Mouse (Mus musculus): Measurements from ENCODE around the gene Srarp.

Srarp gene

DNA sequence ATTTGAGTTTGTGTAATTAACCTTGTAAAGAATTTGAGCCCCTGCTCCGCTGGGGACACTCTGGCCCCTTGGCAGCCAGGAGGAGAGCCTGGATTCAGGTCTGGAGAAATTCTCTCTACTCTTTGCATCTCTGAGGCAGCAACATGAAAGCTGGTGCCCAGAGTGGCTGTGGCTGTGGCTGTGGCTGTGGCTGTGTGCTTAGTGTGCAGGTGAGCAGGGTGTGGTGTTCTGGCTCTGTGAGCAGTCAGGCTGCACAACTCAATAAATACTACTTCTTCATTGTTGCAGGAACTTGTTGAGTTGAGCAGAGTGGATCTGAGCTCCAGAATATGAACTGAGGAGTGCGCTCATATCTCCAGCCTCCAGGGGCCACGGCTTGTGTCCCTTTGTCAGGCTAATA lies 23.0 kb upstream of the Srarp start:
- in situ Hi-C loops (cut with MboI; ENCODE audit: unreplicated experiment in 2 of 2): no loop called here

DNA sequence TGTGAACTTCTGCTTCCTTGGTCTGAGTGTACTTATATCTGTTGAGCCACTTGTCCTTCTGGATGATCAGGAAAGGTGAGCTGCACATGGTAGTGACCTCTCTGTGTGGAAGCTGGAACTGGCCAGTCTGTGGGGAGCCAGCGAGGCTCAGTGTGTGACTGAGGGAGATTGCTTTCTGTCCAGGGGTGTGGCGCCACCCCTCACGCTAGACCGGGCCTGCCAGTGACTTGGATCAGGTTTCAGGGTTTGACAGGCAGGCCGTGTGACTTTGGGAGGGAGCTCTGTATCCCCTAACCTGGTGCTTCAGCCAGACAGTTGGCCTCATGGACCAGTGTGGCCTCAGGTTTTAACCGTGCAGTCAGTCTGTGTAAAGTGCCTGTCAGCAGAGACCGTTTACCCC lies 22.3 kb upstream of the Srarp start:
- in situ Hi-C loops (cut with MboI; ENCODE audit: unreplicated experiment in 2 of 2): no loop called here

DNA sequence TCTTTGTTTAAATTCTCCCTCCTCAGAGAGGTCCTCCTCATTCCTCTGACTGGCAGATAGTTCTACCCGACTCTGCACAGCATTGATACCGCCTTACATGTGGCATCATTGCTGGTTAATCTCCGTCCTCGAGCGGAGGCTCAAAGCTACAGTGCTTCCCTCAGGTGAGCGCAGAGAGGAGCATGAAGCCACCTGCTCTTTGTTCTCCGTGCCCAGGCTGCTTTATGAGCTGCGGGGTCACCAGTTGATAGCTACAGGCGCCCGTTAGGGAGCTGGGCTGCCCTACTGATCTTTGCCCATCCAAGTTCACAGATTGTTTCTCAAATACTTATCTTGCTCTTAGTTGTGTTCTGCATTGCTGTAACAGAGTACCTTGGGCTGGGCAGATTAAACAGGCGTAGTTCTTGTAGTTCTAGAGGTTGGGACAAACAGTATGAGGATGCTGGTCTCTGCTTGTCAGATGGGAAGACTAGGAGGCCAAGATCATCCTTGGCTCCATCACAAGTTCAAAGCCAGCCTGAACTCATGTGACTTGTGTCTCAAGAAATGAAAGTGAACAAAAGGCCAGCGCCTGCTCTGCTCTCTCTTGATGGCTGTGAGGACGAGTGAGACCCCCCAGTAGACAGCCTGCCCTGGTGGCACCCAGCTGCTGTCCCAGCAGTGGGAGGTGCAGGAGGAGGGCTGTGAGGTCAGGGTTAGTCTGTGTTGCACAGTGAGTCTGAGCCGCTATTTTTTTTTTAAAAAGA lies 20.5 kb upstream of the Srarp start:
- in situ Hi-C loops (cut with MboI; ENCODE audit: unreplicated experiment in 2 of 2): no loop called here

DNA sequence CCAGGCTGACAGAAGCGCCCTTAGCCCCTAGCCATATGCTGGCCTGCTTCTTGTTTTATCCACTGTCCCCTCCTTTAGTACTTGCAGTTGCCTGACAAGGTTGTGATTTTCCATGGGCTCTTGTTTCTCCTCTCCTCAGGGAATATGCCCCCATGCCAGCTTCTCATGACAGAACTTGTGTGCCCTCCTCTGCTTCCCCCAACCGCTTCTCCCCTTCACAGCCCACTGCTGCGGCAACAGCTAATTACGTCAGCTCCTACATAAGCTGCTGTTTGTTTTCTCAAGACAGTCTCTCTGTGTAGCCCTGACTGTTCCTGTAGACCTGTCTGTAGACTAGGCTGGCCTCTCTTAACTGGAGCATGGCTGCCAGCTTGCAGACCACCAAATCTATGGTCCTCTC lies 19.6 kb upstream of the Srarp start:
- in situ Hi-C loops (cut with MboI; ENCODE audit: unreplicated experiment in 2 of 2): no loop called here

DNA sequence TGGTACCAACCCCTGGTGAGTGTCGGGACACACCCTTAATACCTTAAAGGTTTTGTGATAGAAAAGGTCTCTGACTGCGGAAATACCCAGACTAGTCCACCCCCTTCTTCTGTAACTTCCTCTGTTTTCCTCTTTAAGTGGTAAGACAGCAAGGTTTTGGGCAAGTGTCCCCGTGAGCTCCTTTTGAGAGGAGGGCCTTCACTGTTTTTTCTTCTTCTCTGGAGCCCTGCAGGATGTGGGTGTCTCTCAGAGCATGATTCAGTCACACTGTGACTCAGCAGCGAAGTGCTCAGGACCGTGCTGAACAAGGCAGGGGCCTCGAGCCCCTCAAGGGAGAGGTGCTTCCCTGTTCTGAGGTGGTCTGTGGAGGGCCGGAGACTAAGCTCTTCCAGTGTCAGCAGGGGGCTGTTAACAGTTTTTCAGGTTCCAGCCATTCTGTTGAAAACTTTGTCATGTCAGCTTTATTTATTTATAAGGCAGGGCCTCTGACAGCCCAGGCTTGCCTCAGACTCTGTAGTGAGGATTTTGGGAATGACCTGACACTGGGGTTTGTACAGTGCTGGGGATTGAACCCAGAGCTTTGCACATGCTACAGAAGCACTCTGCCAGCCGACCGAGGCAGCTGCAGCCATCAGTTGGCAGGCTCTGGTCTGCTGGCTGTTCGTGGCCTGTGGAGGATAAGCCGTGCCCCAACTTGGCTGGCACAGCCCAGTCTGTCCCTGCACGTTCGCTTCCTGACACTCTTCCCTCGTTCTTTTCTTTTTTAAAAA lies 18.9 kb upstream of the Srarp start:
- in situ Hi-C loops (cut with MboI; ENCODE audit: unreplicated experiment in 2 of 2): no loop called here

DNA sequence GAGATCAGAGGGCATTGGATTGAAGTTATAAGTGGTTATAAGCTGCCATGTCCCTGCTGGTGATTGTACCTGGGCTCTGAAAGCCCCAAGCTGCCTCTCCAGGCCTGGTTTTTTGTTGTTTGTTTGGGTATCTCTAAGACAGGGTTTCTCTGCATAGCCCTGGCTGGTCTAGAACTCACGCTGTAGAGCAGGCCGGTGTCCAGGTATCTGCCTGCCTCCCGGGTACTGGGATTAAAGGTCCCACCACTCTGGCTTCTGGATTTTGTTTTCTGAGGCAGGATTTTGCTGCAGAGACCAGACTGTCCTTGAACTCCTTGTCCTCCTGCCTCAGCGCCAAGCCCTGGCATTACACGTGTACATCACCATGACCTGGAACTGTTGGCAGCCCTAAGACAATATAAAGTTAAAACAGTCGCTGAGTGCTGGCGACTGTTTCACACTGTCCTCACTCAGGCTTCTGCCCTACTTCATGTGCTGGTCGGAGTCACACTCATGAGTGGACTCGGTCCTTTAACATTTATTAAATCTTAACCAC lies 16.1 kb upstream of the Srarp start:
- in situ Hi-C loops (cut with MboI; ENCODE audit: unreplicated experiment in 2 of 2): no loop called here

DNA sequence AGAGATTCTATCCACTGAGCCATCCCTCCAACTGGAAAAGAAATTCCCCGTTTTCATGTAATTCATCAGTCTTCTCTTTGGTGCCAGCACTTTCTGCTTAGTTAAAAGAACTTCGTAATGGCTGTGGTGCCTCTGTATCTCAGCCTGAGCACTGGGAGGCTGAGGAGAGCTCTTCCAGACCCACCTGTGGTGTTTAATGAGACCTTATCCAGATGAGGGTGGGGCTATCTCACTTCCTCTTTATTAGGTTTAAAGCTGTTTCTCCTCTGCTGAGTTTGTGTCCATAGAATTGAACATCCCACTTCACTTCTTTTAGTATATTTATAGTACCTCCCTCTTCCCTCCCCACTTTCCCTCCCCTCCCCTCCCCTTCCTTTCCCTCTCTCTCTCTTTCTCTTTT lies 15.3 kb upstream of the Srarp start:
- in situ Hi-C loops (cut with MboI; ENCODE audit: unreplicated experiment in 2 of 2): no loop called here

DNA sequence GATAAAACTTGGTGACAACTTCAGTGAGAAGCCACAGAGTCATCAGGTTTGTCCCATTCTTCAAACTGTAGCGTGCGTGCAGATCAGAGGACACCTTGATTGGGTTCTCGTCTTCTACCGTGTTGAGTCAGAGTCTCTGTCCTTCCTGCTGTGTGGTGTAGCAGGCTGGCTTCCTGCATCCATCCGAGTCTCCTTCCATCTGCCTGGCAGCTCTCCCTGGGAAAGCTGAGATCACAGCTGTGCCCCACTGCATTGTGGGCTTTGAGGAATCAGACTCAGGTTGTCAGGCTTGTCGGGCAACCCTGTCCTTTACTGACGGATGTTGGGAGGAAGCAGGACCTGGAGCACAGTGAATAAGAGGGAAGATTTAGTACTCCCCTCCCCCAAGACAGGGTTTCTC lies 10.3 kb upstream of the Srarp start:
- in situ Hi-C loops (cut with MboI; ENCODE audit: unreplicated experiment in 2 of 2): loop anchor here (25.0 kb wide), 3 partner anchors 341 to 1966 kb away; partner anchors contain the start of genes Casp9 (in 1 of the 2), Dnajc16 (in 1 of the 2) and Pramef8 (in 1 of the 2)

DNA sequence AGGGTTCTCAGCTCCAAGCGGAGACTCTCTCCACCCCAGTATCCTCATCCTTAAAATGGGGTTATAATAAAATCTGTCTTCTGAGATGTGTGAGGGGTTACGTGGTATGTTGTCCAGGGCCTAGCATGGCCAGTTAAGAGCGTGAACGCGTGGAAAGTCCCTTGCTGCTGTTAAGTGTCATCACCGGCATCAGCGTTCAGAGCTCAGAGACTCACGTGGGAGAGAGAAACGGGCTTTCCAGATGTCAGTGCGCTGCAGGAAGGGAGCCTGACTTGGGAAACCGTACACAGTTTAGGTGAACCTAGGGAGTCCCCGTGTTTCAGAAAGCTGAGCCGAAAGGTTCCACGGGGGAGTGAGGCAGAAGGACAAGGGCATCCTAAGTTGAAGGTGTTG lies 9.4 kb upstream of the Srarp start:
- in situ Hi-C loops (cut with MboI; ENCODE audit: unreplicated experiment in 2 of 2): loop anchor here (25.0 kb wide), 3 partner anchors 342 to 1967 kb away; partner anchors contain the start of genes Casp9 (in 1 of the 2), Dnajc16 (in 1 of the 2) and Pramef8 (in 1 of the 2)

DNA sequence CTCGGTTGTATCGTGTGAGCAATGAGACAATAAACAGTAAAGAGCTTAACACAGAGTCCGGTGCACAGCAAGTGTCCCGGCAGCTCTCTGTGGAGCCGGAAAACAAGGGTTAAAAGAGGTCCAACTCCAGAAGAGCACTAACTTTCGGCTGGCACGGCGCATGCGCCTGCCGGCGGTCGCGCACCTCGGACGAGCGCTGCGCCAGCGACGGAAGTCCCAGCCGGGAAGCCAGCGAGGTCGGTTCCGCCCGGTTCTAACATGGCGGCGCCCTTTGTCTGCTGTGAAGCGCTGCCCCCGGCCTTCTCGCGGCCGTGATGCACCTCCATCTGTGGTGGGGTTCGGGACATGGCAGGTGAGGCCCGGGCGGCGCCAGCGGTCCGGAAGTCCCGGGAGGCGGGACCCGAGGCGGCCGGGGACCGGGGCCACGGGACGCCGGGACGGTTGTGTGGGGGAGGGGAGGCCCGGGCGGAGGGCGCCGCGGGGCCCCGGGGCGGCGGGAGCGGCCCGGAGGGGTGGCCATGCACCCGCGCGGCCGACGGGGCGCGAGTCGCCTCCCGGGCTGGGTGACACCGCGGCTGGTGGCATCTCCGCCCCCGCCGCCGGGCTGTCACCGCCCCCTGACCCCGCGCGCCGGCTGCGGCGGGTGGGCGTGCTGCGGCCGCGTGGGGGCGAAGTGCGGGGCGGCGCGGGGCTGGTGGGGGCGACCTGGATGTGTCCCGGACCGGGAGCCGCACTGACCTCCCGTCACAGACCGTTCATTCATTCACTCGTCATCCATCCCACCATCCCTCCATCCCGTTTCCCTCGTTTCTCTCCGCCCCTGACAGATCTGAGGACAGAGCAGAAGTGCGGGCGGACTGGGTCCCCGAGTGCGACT lies 8.8 kb upstream of the Srarp start, which contains the start of gene Zbtb17:
Zbtb17 (plus strand) TSS at position 204 of the 877 bp plus-strand sequence.
- in situ Hi-C loops (cut with MboI; ENCODE audit: unreplicated experiment in 2 of 2): loop anchor here (25.0 kb wide), 3 partner anchors 343 to 1968 kb away; partner anchors contain the start of genes Casp9 (in 1 of the 2), Dnajc16 (in 1 of the 2) and Pramef8 (in 1 of the 2)

DNA sequence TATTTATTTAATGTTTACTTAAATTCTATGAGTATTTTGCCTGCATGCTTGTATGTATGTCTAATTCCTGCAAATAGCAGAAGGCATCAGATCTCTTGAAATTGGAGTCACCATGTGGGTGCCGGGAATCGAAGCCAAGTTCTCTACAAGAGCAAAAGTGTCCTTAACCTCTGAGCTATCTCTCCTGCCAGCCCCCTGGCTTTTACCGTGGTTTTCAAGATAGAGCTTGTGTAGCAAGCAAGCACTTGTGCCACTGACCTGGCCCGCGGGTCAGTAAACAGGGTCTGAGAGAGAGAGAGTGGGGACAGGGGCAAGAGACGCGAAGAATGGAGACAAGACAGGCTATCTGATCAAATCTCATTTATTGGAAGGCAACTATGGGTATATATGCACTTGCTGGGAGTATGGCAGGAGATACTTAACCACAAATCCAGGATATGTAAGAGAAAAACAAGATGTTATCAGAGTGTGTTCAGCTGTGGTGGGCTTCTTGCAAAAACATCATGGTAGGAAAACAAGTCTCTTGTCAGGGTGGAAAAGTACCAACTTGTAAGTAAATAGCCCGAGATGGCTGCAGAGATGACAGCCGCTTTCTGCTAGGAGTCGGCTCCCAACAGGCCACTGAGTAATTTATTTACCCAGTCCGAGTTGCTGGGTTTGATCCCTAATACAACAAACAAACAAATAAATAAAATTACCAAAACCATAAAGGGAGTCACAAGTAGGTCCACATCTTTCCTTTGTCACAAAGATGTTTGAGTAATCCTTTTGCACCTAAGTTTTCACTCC lies 7.9 kb upstream of the Srarp start:
- in situ Hi-C loops (cut with MboI; ENCODE audit: unreplicated experiment in 2 of 2): loop anchor here (25.0 kb wide), 3 partner anchors 343 to 1968 kb away; partner anchors contain the start of genes Casp9 (in 1 of the 2), Dnajc16 (in 1 of the 2) and Pramef8 (in 1 of the 2)

DNA sequence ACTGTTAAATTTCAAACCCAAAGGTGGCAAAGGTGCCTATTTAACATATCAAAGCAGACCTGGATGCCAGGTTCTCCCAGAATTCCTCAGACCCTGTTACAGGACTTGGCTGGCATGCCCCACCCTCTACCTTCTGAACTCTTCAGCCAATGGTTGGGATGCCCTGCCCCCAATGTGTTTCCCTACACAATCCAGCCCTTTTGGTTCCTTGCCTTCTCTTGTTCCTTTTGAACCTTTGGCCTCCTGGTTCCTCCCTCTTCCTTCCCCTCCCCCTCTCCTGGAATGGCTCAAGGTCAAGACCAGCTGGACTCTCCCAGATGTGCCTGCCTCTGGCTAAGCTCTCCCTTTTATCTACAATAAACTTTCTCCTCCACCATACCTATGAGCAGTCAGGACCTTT lies 5.0 kb upstream of the Srarp start:
- in situ Hi-C loops (cut with MboI; ENCODE audit: unreplicated experiment in 2 of 2): loop anchor here (25.0 kb wide), 3 partner anchors 346 to 1971 kb away; partner anchors contain the start of genes Casp9 (in 1 of the 2), Dnajc16 (in 1 of the 2) and Pramef8 (in 1 of the 2)

DNA sequence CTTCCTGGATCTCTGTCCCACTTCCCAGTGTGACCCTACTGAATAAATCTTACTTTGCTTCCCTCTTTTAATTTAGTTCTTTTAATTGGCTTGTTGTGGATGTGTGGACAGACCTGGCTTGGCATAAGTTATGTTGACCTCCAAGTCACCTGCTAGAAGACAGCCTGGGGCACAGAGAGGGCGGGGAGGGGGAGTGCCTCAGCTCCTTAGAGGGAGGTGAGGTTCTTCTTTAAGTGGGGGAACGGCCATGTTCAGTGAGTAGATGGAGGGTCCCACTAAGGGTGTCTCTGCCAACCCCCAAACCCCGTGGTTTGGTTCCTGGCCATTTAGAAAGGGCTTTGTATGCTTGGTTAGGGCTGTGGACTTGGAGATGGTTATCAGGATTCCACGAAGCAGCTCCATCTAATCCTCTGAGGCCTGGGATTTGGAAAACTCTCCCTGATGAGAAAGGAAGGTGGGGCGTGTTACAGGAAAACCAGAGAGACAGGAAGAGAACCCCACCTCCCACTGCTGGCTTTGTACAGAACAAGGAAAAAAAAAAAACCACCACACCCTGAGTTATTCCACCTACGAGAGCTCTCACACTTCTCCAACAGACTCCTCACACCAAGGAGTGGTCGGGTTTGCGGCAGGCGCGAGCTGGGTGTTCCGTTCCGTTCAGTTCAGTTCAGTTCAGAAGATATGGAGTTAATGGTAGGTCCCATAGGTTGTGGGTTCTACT lies 3.3 kb upstream of the Srarp start:
- in situ Hi-C loops (cut with MboI; ENCODE audit: unreplicated experiment in 2 of 2): loop anchor here (25.0 kb wide), 3 partner anchors 348 to 1973 kb away; partner anchors contain the start of genes Casp9 (in 1 of the 2), Dnajc16 (in 1 of the 2) and Pramef8 (in 1 of the 2)

DNA sequence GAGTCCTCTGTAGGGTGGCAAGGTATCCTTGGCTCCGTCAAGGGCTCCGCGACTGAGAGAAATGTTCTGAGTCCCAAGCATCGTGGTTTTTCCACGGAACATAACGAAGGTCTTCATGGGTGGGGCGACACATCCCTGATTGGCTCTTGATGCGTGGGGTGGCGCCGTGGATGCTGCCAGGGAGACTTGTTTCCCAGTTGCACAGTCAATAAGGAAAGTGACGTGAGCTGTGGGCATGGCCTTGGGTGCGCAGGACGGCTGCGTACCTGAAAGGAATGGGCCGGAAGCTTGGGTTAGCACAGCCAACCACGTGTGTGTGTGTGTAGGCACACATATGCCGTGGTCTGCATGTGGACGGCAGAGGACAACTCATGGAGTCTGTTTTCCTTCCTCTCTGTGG lies 2.7 kb downstream of the Srarp start:
- in situ Hi-C loops (cut with MboI; ENCODE audit: unreplicated experiment in 2 of 2): loop anchor here (5.0 to 25.0 kb wide), 4 partner anchors 134 to 1979 kb away; partner anchors contain the start of genes Casp9 (in 1 of the 2), Dnajc16 (in 1 of the 2) and Pramef8 (in 1 of the 2)

DNA sequence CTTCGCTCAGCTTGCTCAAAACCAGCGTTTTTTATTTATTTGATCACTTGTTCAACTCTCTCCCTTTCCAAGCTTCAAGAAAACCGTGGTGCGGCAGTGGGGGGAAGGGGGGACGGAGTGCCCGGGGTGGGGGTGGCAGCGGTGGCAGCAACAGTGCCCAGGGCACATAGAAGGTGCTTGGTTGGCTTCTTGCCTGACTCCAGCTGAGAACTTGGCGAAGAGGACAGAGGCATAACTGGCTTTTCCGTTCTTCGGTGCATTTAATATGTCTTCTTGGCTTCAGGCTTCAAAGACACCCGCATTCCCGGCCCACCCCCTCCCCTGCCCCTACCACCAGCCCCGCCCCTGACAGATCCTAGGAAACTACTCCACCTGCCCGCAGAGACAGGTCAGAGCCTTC lies 3.2 kb downstream of the Srarp start:
- in situ Hi-C loops (cut with MboI; ENCODE audit: unreplicated experiment in 2 of 2): loop anchor here (5.0 to 25.0 kb wide), 4 partner anchors 135 to 1980 kb away; partner anchors contain the start of genes Casp9 (in 1 of the 2), Dnajc16 (in 1 of the 2) and Pramef8 (in 1 of the 2)

DNA sequence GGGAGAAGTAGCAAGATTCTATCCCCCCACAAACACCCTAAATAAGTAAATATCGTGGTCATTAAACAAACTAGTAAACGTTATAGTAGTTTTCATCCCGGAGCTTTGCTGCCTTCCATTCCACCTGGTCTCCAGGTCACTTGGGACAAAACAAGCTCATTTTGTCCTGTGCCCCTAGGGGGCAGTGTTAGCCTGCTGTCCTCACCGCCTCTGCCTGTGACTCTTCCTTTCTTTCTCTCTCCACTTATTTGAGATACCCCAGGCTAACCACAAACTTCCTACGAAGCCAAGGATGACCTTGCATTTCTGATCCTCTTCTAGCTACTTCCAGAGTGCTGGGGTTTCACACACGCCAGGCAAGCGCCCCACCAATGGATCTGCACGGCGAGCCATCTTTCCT lies 4.9 kb downstream of the Srarp start:
- in situ Hi-C loops (cut with MboI; ENCODE audit: unreplicated experiment in 2 of 2): loop anchor here (5.0 to 25.0 kb wide), 4 partner anchors 136 to 1981 kb away; partner anchors contain the start of genes Casp9 (in 1 of the 2), Dnajc16 (in 1 of the 2) and Pramef8 (in 1 of the 2)

DNA sequence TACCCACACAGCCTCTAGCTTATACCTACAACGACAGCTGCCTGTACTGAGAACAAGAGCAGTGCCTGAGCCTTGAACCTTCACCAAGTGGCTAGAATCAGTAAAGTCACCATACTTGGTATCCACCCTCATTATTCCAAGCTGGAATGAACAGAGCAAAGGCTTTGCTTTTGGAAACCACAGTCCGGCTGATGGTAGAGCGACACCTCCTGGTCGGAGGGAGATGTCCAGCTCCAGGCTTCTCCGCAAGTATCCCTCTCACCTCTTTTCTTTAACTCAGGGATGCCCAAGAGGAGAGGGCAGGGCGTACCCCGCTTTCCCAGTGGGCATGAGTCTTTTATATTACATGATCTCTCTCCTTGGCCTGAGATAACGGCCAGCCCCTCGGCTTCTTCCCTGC lies 6.1 kb downstream of the Srarp start:
- in situ Hi-C loops (cut with MboI; ENCODE audit: unreplicated experiment in 2 of 2): loop anchor here (5.0 to 25.0 kb wide), 4 partner anchors 137 to 1982 kb away; partner anchors contain the start of genes Casp9 (in 1 of the 2), Dnajc16 (in 1 of the 2) and Pramef8 (in 1 of the 2)

DNA sequence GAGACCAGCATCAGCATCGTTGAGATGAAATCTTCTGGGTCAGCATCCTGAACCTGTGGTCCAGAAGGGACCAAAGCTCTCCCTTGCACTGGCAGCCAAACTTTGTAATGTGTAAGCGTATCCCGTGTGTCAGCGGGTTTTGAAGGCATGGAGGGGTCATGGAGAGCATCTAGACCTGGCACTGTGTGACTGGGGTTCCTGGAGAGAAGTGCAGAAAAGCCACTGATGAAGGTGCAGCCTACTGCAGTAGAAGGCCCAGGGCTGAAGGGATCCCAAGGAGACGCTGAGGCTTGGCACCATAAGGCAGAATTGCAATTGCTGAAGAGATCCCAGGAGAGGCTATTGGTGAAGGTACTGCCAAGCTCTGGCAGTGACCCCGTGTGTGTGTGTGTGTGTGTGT lies 6.5 kb downstream of the Srarp start:
- in situ Hi-C loops (cut with MboI; ENCODE audit: unreplicated experiment in 2 of 2): loop anchor here (5.0 to 25.0 kb wide), 4 partner anchors 138 to 1983 kb away; partner anchors contain the start of genes Casp9 (in 1 of the 2), Dnajc16 (in 1 of the 2) and Pramef8 (in 1 of the 2)
